Comparison of ENCODE assay signal across 8 mouse cellular contexts in the genomic region with DNA sequence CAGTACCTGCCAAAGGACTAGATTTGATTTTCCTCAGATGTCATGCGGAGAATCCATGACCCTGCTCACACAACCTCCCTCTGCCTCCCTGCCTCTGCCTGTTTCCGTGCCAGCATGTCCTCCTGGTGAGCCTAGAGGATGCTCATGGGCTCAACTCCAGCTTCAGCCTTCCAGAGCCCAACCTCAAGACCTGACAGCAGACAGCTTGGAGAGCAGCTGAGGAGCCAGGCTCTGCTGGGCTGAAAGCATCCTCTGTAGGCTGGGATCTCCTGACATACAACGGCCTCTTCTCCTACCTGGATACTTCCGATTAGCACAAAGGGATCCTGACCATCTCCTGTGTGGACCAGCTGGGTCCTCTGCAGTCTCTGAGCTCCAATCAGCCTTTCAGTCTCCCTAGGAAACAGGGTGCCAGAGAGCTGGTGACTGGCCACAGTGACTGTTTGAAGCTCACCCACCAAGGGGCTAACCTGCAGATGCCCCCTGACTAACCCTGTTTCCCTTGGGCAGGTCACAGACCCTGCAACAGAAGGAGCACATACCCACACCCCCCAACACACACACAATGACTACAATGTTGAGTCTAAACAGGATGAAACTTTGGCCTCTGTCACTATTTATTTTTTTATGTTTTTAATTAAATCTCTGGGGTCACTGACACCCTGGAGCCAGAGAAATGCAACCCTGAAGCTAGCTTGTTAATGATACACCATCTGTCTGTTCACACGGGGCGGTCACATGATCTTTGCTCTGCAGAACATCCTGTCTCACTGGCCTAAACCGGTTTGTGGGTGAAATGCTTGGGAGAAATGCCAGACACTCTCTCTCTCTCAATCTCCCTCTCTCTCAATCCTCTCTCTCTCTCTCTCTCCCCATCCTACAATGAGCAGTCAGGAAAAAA.
A peak's percentile ranks its signal among the peaks of the same experiment; 100 is the strongest.
DNase-seq lines count a peak whose midpoint lies in the region; ATAC-seq lines count a peak whose summit lies in the region.

No protein-coding gene starts in this region.

- ATAC-seq in granulocyte monocyte progenitor cell, adult 5-6 weeks (replicated peaks; ENCODE audit: poor library complexity, severe bottlenecking) = 0 out of 2 replicates have a peak, but pooled peaks have one; percentile 14
- peak; percentile 78 for ATAC-seq in intestine, embryonic 16.5 days
- peak; percentile 51; the same call in 1 of the 2 replicates for ATAC-seq in liver, embryonic 11.5 days (replicated peaks; ENCODE audit: low FRiP score)
- no peak for ATAC-seq in neural tube, embryonic 12.5 days (ENCODE audit: low FRiP score, low read depth)

- H3K4me3 ChIP-seq in brown adipose tissue, adult 24 weeks (ENCODE audit: insufficient read depth, low read depth, low read length) = no peak overlapping the region
- H3K4me3 ChIP-seq in intestine, embryonic 16.5 days (ENCODE audit: low read length) = no peak overlapping the region
- H3K4me3 ChIP-seq in liver, embryonic 11.5 days (ENCODE audit: low read depth, low read length) = no peak overlapping the region
- H3K4me3 ChIP-seq in neural tube, embryonic 12.5 days = no peak overlapping the region

- peak overlapping the region; percentile 33; the same call in 1 of the 2 replicates for H3K4me2 ChIP-seq in intestine, embryonic 16.5 days (ENCODE audit: low read depth, low read length)
- H3K4me2 ChIP-seq in liver, embryonic 11.5 days = no peak overlapping the region
- no peak overlapping the region for H3K4me2 ChIP-seq in neural tube, embryonic 12.5 days (replicated peaks)

- H3K36me3 ChIP-seq in intestine, embryonic 16.5 days (ENCODE audit: control insufficient read depth, insufficient read depth, low read length) = no peaks in the 10 kb centered on the region
- H3K36me3 ChIP-seq in liver, embryonic 11.5 days (ENCODE audit: control insufficient read depth, insufficient read depth, low read length) = no peaks in the 10 kb centered on the region
- H3K36me3 ChIP-seq in neural tube, embryonic 12.5 days = no peaks in the 10 kb centered on the region

- peak overlapping the region; percentile 51 for H3K27ac ChIP-seq in brown adipose tissue, adult 24 weeks (replicated peaks; ENCODE audit: low read depth, low read length)
- peak overlapping the region; percentile 95 for H3K27ac ChIP-seq in intestine, embryonic 16.5 days (ENCODE audit: low read length)
- peak overlapping the region; percentile 71 for H3K27ac ChIP-seq in liver, embryonic 11.5 days (ENCODE audit: low read depth, low read length)
- 0 out of 2 replicates have a peak overlapping the region, but pooled peaks have one; percentile 16 for H3K27ac ChIP-seq in neural tube, embryonic 12.5 days

- DNase-seq in layer of hippocampus, adult 11-12 months (ENCODE audit: low spot score) = peak; percentile 44
- no peak for DNase-seq in layer of hippocampus, adult 9-10 months (ENCODE audit: low spot score)
- DNase-seq in liver, embryonic 11.5 days (ENCODE audit: low spot score) = no peak
- DNase-seq in spleen, adult 18-20 months = no peak

- no peaks in the 10 kb centered on the region for H3K27me3 ChIP-seq in intestine, embryonic 16.5 days (replicated peaks; ENCODE audit: control insufficient read depth, insufficient read depth, low read length)
- H3K27me3 ChIP-seq in liver, embryonic 11.5 days (replicated peaks; ENCODE audit: control insufficient read depth, insufficient read depth, low read length) = no peaks in the 10 kb centered on the region
- no peaks in the 10 kb centered on the region for H3K27me3 ChIP-seq in neural tube, embryonic 12.5 days (replicated peaks)

- H3K9me3 ChIP-seq in intestine, embryonic 16.5 days (ENCODE audit: control insufficient read depth, low read length) = no peaks in the 10 kb centered on the region
- no peaks in the 10 kb centered on the region for H3K9me3 ChIP-seq in liver, embryonic 11.5 days (ENCODE audit: control insufficient read depth, low read length)
- no peaks in the 10 kb centered on the region for H3K9me3 ChIP-seq in neural tube, embryonic 12.5 days

- 39% methylated on average over 7 of the region's 7 CpGs for WGBS in intestine, embryonic 16.5 days
- 54% methylated on average over 7 of the region's 7 CpGs for WGBS in liver, embryonic 11.5 days
- WGBS in neural tube, embryonic 12.5 days = 64% methylated on average over 7 of the region's 7 CpGs

- H3K4me1 ChIP-seq in brown adipose tissue, adult 24 weeks (ENCODE audit: control insufficient read depth, insufficient read depth, insufficient read length, low read length) = no peaks in the 10 kb centered on the region
- peaks cover 31% of the 10 kb centered on the region for H3K4me1 ChIP-seq in intestine, embryonic 16.5 days (ENCODE audit: control insufficient read depth, insufficient read depth, low read length)
- peaks cover 9% of the 10 kb centered on the region for H3K4me1 ChIP-seq in liver, embryonic 11.5 days (replicated peaks; ENCODE audit: control insufficient read depth, insufficient read depth, low read length)
- H3K4me1 ChIP-seq in neural tube, embryonic 12.5 days = peaks cover 27% of the 10 kb centered on the region

- H3K9ac ChIP-seq in intestine, embryonic 16.5 days (ENCODE audit: low read depth, low read length) = peak overlapping the region; percentile 53
- H3K9ac ChIP-seq in liver, embryonic 11.5 days (ENCODE audit: low read depth, low read length) = peak overlapping the region; percentile 14; the same call in 1 of the 2 replicates
- H3K9ac ChIP-seq in neural tube, embryonic 12.5 days = no peak overlapping the region

Comparison
In these comparisons a context has a peak if more than half of its experiments do, and no peak if none do; other contexts are left out.
1. H3K27ac ChIP-seq: peak in every context shown above with its lines; median percentile 95 in intestine, embryonic 16.5 days; 71 in liver, embryonic 11.5 days; 51 in brown adipose tissue, adult 24 weeks; 16 in neural tube, embryonic 12.5 days.